In genomic region chr9:41545776-41546175, GRCm38 (mm10) we compare ENCODE assay signal across 19 mouse cellular contexts.
DNase-seq lines count a peak whose midpoint lies in the region; ATAC-seq and TF ChIP-seq lines count a peak whose summit lies in the region.
"Had no signal": no experiment of that assay in that cellular context is flagged by ENCODE, and none has a peak within 500 bp of the region (broad histone marks: within the 10 kb centered on the region; RNA-seq: fewer than 3 reads in every experiment).

No protein-coding gene starts in this region.

- ATAC-seq in liver, embryonic 11.5 days (replicated peaks; ENCODE audit: low FRiP score): no peak
- ATAC-seq in forebrain, embryonic 14.5 days: no peak
- ATAC-seq: CD4-positive, CD25-positive, alpha-beta regulatory T cell, adult 4 months; forebrain, embryonic 16.5 days; midbrain, embryonic 15.5 days had no signal

- no peaks in the 10 kb centered on the region for H3K9me3 ChIP-seq in liver, embryonic 11.5 days (ENCODE audit: control insufficient read depth, low read length)
- no peaks in the 10 kb centered on the region for H3K9me3 ChIP-seq in forebrain, embryonic 14.5 days (replicated peaks; ENCODE audit: control insufficient read depth, low read length)
- H3K9me3 ChIP-seq: embryonic facial prominence, embryonic 13.5 days; hindbrain, embryonic 12.5 days; limb, embryonic 13.5 days; lung, embryonic 15.5 days; midbrain, embryonic 15.5 days; neural tube, embryonic 13.5 days had no signal

- H3K36me3 ChIP-seq in liver, adult 2 months (ENCODE audit: control insufficient read depth, insufficient read depth, low read length): no peaks in the 10 kb centered on the region
- no peaks in the 10 kb centered on the region for H3K36me3 ChIP-seq in liver, embryonic 11.5 days (ENCODE audit: control insufficient read depth, insufficient read depth, low read length)
- H3K36me3 ChIP-seq in myocyte (ENCODE audit: control insufficient read depth, insufficient read depth): no peaks in the 10 kb centered on the region
- H3K36me3 ChIP-seq in forebrain, embryonic 14.5 days (ENCODE audit: control insufficient read depth, insufficient read depth, low read length): no peaks in the 10 kb centered on the region
- H3K36me3 ChIP-seq: embryonic facial prominence, embryonic 13.5 days; hindbrain, embryonic 12.5 days; limb, embryonic 13.5 days; lung, embryonic 15.5 days; midbrain, embryonic 15.5 days; neural tube, embryonic 13.5 days had no signal

- no peak overlapping the region for H3K9ac ChIP-seq in liver, adult 2 months (ENCODE audit: low read depth, low read length)
- no peak overlapping the region for H3K9ac ChIP-seq in liver, embryonic 11.5 days (ENCODE audit: low read depth, low read length)
- no peak overlapping the region for H3K9ac ChIP-seq in forebrain, embryonic 14.5 days (ENCODE audit: low read length)
- H3K9ac ChIP-seq: embryonic facial prominence, embryonic 13.5 days; hindbrain, embryonic 12.5 days; limb, embryonic 13.5 days; lung, embryonic 15.5 days; midbrain, embryonic 15.5 days; neural tube, embryonic 13.5 days had no signal

- no peak for TF ChIP-seq CTCF in gastrocnemius, adult 2 months (IDR thresholded peaks at IDR 0.05)
- no peak for TF ChIP-seq CTCF in liver, adult 2 months (IDR thresholded peaks at IDR 0.05; ENCODE audit: low read depth, low read length)

- H3ac ChIP-seq in myocyte (ENCODE audit: control insufficient read depth, insufficient read length): no peak overlapping the region

- H3K27ac ChIP-seq in gastrocnemius, adult 2 months: peak overlapping the region; percentile 69
- no peak overlapping the region for H3K27ac ChIP-seq in liver, adult 2 months (replicated peaks; ENCODE audit: insufficient read depth, low read depth, low read length)
- no peak overlapping the region for H3K27ac ChIP-seq in liver, embryonic 11.5 days (ENCODE audit: low read depth, low read length)
- H3K27ac ChIP-seq in forebrain, embryonic 14.5 days (ENCODE audit: low read depth, low read length): no peak overlapping the region
- H3K27ac ChIP-seq: embryonic facial prominence, embryonic 13.5 days; hindbrain, embryonic 12.5 days; limb, embryonic 13.5 days; lung, embryonic 15.5 days; midbrain, embryonic 15.5 days; neural tube, embryonic 13.5 days had no signal

- no peak overlapping the region for H3K4me3 ChIP-seq in gastrocnemius, adult 2 months
- H3K4me3 ChIP-seq in liver, adult 2 months (ENCODE audit: insufficient read depth, low read depth, low read length): no peak overlapping the region
- no peak overlapping the region for H3K4me3 ChIP-seq in liver, embryonic 11.5 days (ENCODE audit: low read depth, low read length)
- no peak overlapping the region for H3K4me3 ChIP-seq in myocyte
- H3K4me3 ChIP-seq in forebrain, embryonic 14.5 days (ENCODE audit: low read depth, low read length): no peak overlapping the region
- H3K4me3 ChIP-seq: embryonic facial prominence, embryonic 13.5 days; hindbrain, embryonic 12.5 days; limb, embryonic 13.5 days; lung, embryonic 15.5 days; midbrain, embryonic 15.5 days; neural tube, embryonic 13.5 days had no signal

- DNase-seq in gastrocnemius, adult 2 months: no peak
- DNase-seq in gastrocnemius, postnatal 4 days (ENCODE audit: low spot score in 2 of 2): no peak
- DNase-seq in liver, adult 2 months (ENCODE audit: extremely low read depth, low read depth, low spot score): peak; percentile 14
- DNase-seq in liver, embryonic 11.5 days (ENCODE audit: low spot score): no peak
- DNase-seq in adipocyte (ENCODE audit: low spot score): peak; percentile 76
- no peak for DNase-seq in spleen, adult 18-20 months
- DNase-seq in forebrain, embryonic 14.5 days (ENCODE audit: low spot score): no peak
- DNase-seq: adrenal gland, postnatal 10 days; cerebellum, postnatal 36 days; thymus, adult 2 months had no signal

- H3K4me1 ChIP-seq in liver, adult 2 months (ENCODE audit: control insufficient read depth, insufficient read depth, low read length): no peaks in the 10 kb centered on the region
- no peaks in the 10 kb centered on the region for H3K4me1 ChIP-seq in liver, embryonic 11.5 days (replicated peaks; ENCODE audit: control insufficient read depth, insufficient read depth, low read length)
- H3K4me1 ChIP-seq in forebrain, embryonic 14.5 days (ENCODE audit: control insufficient read depth, insufficient read depth, low read length): no peaks in the 10 kb centered on the region
- H3K4me1 ChIP-seq: limb, embryonic 13.5 days; lung, embryonic 15.5 days had no signal

- no peaks in the 10 kb centered on the region for H3K79me2 ChIP-seq in liver, adult 2 months (ENCODE audit: control insufficient read depth, insufficient read depth, low read length)
- no peaks in the 10 kb centered on the region for H3K79me2 ChIP-seq in myocyte (ENCODE audit: control insufficient read depth, insufficient read depth)

- no peak overlapping the region for H3K4me2 ChIP-seq in liver, embryonic 11.5 days
- H3K4me2 ChIP-seq in myocyte (ENCODE audit: low read depth): peak overlapping the region; percentile 56
- H3K4me2 ChIP-seq in forebrain, embryonic 14.5 days (ENCODE audit: low read length): no peak overlapping the region
- H3K4me2 ChIP-seq: embryonic facial prominence, embryonic 13.5 days; hindbrain, embryonic 12.5 days; limb, embryonic 13.5 days; lung, embryonic 15.5 days; midbrain, embryonic 15.5 days; neural tube, embryonic 13.5 days had no signal

- H3K27me3 ChIP-seq in liver, adult 2 months (ENCODE audit: control insufficient read depth, insufficient read depth, low read length): no peaks in the 10 kb centered on the region
- H3K27me3 ChIP-seq in liver, embryonic 11.5 days (replicated peaks; ENCODE audit: control insufficient read depth, insufficient read depth, low read length): no peaks in the 10 kb centered on the region
- H3K27me3 ChIP-seq in myocyte (ENCODE audit: control insufficient read depth, insufficient read depth, insufficient read length): no peaks in the 10 kb centered on the region
- H3K27me3 ChIP-seq in forebrain, embryonic 14.5 days (replicated peaks; ENCODE audit: control insufficient read depth, insufficient read depth, low read length): no peaks in the 10 kb centered on the region
- H3K27me3 ChIP-seq: embryonic facial prominence, embryonic 13.5 days; hindbrain, embryonic 12.5 days; limb, embryonic 13.5 days; lung, embryonic 15.5 days; midbrain, embryonic 15.5 days; neural tube, embryonic 13.5 days had no signal

- intact Hi-C loops in gastrocnemius, adult 2 months (cut with DNase I): no loop called here

- TF ChIP-seq POLR2A in liver, adult 2 months (IDR thresholded peaks at IDR 0.05; ENCODE audit: extremely low read depth, insufficient read depth, low read length): no peak
- TF ChIP-seq POLR2A in myocyte (IDR thresholded peaks at IDR 0.05; ENCODE audit: insufficient read length, low read depth): no peak

- WGBS in liver, adult 2 months: 65% methylated on average over 1 of the region's 1 CpGs
- WGBS in liver, embryonic 11.5 days: 61% methylated on average over 1 of the region's 1 CpGs
- 92% methylated on average over 1 of the region's 1 CpGs for WGBS in forebrain, embryonic 14.5 days

TF ChIP-seq in myocyte, 11 proteins besides CTCF, POLR2A, EP300 and RAD21:
- TF ChIP-seq TCF12 (IDR thresholded peaks at IDR 0.05; ENCODE audit: insufficient read depth, poor library complexity, severe bottlenecking) (no peak), TCF3 (IDR thresholded peaks at IDR 0.05; ENCODE audit: insufficient read length, low read depth) (no peak), POLR2AphosphoS2 (IDR thresholded peaks at IDR 0.05; ENCODE audit: insufficient read length, low read depth) (no peak), REST (IDR thresholded peaks at IDR 0.05; ENCODE audit: insufficient read depth, insufficient read length) (no peak), CEBPB (IDR thresholded peaks at IDR 0.05; ENCODE audit: insufficient read depth, poor library complexity, severe bottlenecking) (no peak), MAX (IDR thresholded peaks at IDR 0.05; ENCODE audit: low read depth) (no peak), E2F4 (IDR thresholded peaks at IDR 0.05; ENCODE audit: insufficient read depth) (no peak), SRF (IDR thresholded peaks at IDR 0.05; ENCODE audit: control insufficient read depth, insufficient read length, low read depth) (no peak), USF1 (IDR thresholded peaks at IDR 0.05; ENCODE audit: low read depth) (no peak), MYOD1 (IDR thresholded peaks at IDR 0.05; ENCODE audit: control insufficient read depth in 1 of 3, insufficient read length in 2 of 3, low read depth in 2 of 3) (no peak), MYOG (IDR thresholded peaks at IDR 0.05; ENCODE audit: control insufficient read depth in 1 of 3, insufficient read depth in 1 of 3, insufficient read length in 2 of 3, low read depth in 2 of 3) (no peak)

Comparison
In these comparisons a context has a peak if more than half of its experiments do, and no peak if none do; other contexts are left out.
1. DNase-seq: peak in liver, adult 2 months (single experiment) and adipocyte (single experiment); none in gastrocnemius, adult 2 months (single experiment), gastrocnemius, postnatal 4 days (0 of 2), liver, embryonic 11.5 days (single experiment), spleen, adult 18-20 months (0 of 2) and forebrain, embryonic 14.5 days (single experiment).